Mouse (Mus musculus): ENCODE measurements around the gene Zswim4. TPM values are rescaled to one million over a fixed set of nuclear protein-coding genes. Genes with fewer than 3 reads are reported as not detected.

Zswim4 gene
- polyA plus RNA-seq, 1 experiment: 0.44 TPM

DNA sequence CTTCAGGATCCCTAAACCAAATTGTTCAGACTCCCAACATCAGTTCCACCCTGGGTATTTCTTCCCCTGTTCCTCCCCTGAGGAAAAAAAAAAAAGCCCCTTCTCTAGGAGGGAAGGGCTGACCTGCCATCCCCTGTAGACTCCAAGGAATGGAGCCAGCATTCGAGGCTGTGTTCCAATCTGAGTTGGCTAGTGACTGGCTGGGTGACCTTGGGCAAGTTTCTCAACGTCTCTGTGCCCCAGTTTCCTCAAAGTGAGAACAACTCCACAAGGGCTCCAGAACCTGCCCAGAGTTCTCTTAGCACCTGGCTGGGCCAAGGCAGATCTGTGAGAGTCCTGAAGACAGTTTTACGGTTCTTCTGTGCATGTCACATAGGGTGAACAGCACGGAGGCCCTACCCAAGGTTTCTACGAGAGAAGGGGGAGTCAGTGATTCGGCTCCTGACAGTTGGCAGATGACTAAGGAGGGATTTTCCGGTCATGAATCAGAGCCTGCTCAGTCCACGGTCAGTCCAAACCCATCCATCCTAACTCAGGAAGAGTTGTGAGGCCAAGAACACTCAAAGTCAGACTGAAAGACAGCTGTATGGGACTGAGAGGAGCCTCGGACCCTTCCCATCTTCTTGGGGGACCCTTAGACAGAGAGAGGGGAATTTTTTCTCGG, 977 bp downstream of the Zswim4 start:
- Histone ChIP-seq H3K4me3 (replicated peaks) (peak overlapping the region; percentile 80), H3K27me3 (ENCODE audit: control insufficient read depth) (no peaks in the 10 kb centered on the region), H3K4me1 (ENCODE audit: control insufficient read depth) (peaks cover 27% of the 10 kb centered on the region), H3K36me3 (ENCODE audit: control insufficient read depth) (no peaks in the 10 kb centered on the region; the same call in 1 of the 2 replicates), H3K9me3 (ENCODE audit: control insufficient read depth, low read length) (no peaks in the 10 kb centered on the region)
- TF ChIP-seq GATA1 (IDR thresholded peaks at IDR 0.05; ENCODE audit: low read length) (no peak), TAL1 (IDR thresholded peaks at IDR 0.05; ENCODE audit: low read length) (no peak)

DNA sequence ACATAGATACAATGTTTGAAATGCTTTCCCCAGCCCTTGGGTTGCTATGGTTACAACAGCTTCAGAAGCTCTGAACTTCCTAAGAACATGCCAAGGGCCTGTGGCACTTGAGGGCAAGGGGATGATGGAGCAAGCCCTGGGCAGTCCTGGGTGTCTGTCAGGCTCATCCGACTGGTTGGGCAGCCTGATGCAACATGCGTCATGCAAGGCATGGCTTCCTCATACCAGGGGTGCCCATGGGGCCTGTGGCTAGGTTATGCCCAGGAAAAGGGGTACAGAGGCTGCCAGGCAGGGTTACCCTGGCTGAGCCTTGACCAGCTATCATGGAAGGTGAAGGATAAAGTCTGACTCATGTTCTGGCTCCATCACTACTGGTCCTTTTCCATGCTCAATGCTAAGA, 3.8 kb downstream of the Zswim4 start:
- H3K4me3 ChIP-seq (replicated peaks): no peak overlapping the region
- H3K36me3 ChIP-seq (ENCODE audit: control insufficient read depth): peaks cover 13% of the 10 kb centered on the region
- H3K27me3 ChIP-seq (ENCODE audit: control insufficient read depth): no peaks in the 10 kb centered on the region
- peaks cover 25% of the 10 kb centered on the region for H3K4me1 ChIP-seq (ENCODE audit: control insufficient read depth)
- TF ChIP-seq TAL1 (IDR thresholded peaks at IDR 0.05; ENCODE audit: low read length): no peak
- no peak for TF ChIP-seq GATA1 (IDR thresholded peaks at IDR 0.05; ENCODE audit: low read length)
- H3K9me3 ChIP-seq (ENCODE audit: control insufficient read depth, low read length): no peaks in the 10 kb centered on the region

DNA sequence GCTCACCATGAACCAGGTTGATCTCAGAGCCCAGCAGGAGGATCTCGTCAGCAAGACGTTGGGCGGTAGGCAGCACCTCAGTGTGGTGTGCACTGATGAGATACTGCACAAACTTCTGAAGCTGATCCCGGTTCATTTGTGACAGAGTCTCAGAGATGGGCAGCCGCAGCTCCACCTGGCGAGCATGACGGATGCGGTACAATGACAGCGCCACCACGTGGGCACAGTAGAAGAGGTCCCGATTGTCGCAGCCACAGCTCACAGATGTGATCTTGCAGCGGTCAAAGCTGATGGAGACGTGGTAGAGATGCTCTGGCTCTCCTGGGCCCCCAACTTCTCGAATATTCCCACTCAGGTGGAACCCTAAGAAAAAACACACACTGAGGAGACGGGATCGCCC, 6.1 kb downstream of the Zswim4 start:
- H3K27me3 ChIP-seq (ENCODE audit: control insufficient read depth): no peaks in the 10 kb centered on the region
- H3K4me1 ChIP-seq (ENCODE audit: control insufficient read depth): peaks cover 6% of the 10 kb centered on the region
- H3K36me3 ChIP-seq (ENCODE audit: control insufficient read depth): peaks cover 23% of the 10 kb centered on the region
- no peak for TF ChIP-seq TAL1 (IDR thresholded peaks at IDR 0.05; ENCODE audit: low read length)
- TF ChIP-seq GATA1 (IDR thresholded peaks at IDR 0.05; ENCODE audit: low read length): no peak
- no peaks in the 10 kb centered on the region for H3K9me3 ChIP-seq (ENCODE audit: control insufficient read depth, low read length)
- H3K4me3 ChIP-seq (replicated peaks): no peak overlapping the region

- no peak for TF ChIP-seq GATA1 (IDR thresholded peaks at IDR 0.05; ENCODE audit: low read length)
- TF ChIP-seq TAL1 (IDR thresholded peaks at IDR 0.05; ENCODE audit: low read length): no peak
- Histone ChIP-seq H3K4me3 (replicated peaks) (no peak overlapping the region), H3K4me1 (ENCODE audit: control insufficient read depth) (peaks cover 13% of the 10 kb centered on the region), H3K9me3 (ENCODE audit: control insufficient read depth, low read length) (no peaks in the 10 kb centered on the region), H3K27me3 (ENCODE audit: control insufficient read depth) (no peaks in the 10 kb centered on the region), H3K36me3 (ENCODE audit: control insufficient read depth) (peaks cover 38% of the 10 kb centered on the region)
Measured at GRCm38 (mm10) chr8:84223322-84224029, 13.4 kb downstream of the Zswim4 start.

- no peak overlapping the region for H3K4me3 ChIP-seq (replicated peaks)
- peaks cover 39% of the 10 kb centered on the region for H3K36me3 ChIP-seq (ENCODE audit: control insufficient read depth)
- no peaks in the 10 kb centered on the region for H3K27me3 ChIP-seq (ENCODE audit: control insufficient read depth)
- H3K9me3 ChIP-seq (ENCODE audit: control insufficient read depth, low read length): no peaks in the 10 kb centered on the region
- peaks cover 13% of the 10 kb centered on the region for H3K4me1 ChIP-seq (ENCODE audit: control insufficient read depth)
- TF ChIP-seq TAL1 (IDR thresholded peaks at IDR 0.05; ENCODE audit: low read length): no peak
- TF ChIP-seq GATA1 (IDR thresholded peaks at IDR 0.05; ENCODE audit: low read length): no peak
Measured at GRCm38 (mm10) chr8:84222566-84223165, 14.2 kb downstream of the Zswim4 start.

DNA sequence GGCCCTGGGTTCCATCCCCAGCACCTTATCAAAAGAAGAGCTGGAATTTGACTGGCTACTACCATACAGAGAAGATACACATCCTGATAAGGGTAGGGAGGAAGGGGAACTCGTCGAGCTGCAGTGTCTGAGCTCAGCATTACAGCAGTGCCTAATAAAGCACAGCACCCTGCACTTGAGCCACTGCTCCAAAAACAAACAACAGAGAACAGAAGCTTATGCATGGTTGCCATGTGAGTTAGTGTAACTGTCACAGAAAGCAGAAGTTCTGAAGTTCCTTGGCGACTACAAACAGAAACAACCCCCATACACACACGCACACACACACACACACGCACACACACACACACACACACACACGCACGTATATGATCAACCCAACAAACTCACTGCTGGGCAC, 16.8 kb downstream of the Zswim4 start:
- Histone ChIP-seq H3K4me3 (replicated peaks) (no peak overlapping the region), H3K4me1 (ENCODE audit: control insufficient read depth) (peaks cover 13% of the 10 kb centered on the region), H3K36me3 (ENCODE audit: control insufficient read depth) (peaks cover 35% of the 10 kb centered on the region), H3K9me3 (ENCODE audit: control insufficient read depth, low read length) (no peaks in the 10 kb centered on the region), H3K27me3 (ENCODE audit: control insufficient read depth) (no peaks in the 10 kb centered on the region)
- TF ChIP-seq GATA1 (IDR thresholded peaks at IDR 0.05; ENCODE audit: low read length) (no peak), TAL1 (IDR thresholded peaks at IDR 0.05; ENCODE audit: low read length) (no peak)

GRCm38 (mm10) chr8:84218143-84218542, 18.7 kb downstream of the Zswim4 start:
- Histone ChIP-seq H3K36me3 (ENCODE audit: control insufficient read depth) (peaks cover 32% of the 10 kb centered on the region), H3K4me3 (replicated peaks) (no peak overlapping the region), H3K9me3 (ENCODE audit: control insufficient read depth, low read length) (no peaks in the 10 kb centered on the region), H3K27me3 (ENCODE audit: control insufficient read depth) (no peaks in the 10 kb centered on the region), H3K4me1 (ENCODE audit: control insufficient read depth) (peaks cover 9% of the 10 kb centered on the region)
- TF ChIP-seq TAL1 (IDR thresholded peaks at IDR 0.05; ENCODE audit: low read length): no peak
- no peak for TF ChIP-seq GATA1 (IDR thresholded peaks at IDR 0.05; ENCODE audit: low read length)

DNA sequence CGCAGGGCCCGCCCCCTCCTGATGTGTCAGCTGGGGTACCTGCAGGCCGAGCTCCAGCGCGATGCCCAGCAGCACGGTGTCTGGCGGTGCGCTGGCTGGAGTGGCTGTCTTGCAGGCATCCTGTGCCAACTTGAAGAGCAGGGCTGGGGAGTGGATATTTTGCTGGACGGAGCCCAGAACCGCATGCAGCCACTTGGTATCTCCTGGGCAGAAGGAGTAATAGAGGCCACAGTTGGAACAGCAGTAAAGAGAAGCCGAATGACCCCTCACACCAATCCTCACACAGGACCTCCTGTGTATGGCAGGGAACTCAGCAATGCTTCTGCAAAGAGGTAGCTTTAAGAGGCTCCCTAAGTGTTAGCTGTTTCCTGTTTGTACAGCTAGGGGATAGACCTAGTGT, 19.6 kb downstream of the Zswim4 start:
- Histone ChIP-seq H3K4me1 (ENCODE audit: control insufficient read depth) (peaks cover 3% of the 10 kb centered on the region), H3K9me3 (ENCODE audit: control insufficient read depth, low read length) (no peaks in the 10 kb centered on the region), H3K4me3 (replicated peaks) (no peak overlapping the region), H3K27me3 (ENCODE audit: control insufficient read depth) (no peaks in the 10 kb centered on the region), H3K36me3 (ENCODE audit: control insufficient read depth) (peaks cover 31% of the 10 kb centered on the region)
- TF ChIP-seq TAL1 (IDR thresholded peaks at IDR 0.05; ENCODE audit: low read length) (no peak), GATA1 (IDR thresholded peaks at IDR 0.05; ENCODE audit: low read length) (no peak)

- TF ChIP-seq TAL1 (IDR thresholded peaks at IDR 0.05; ENCODE audit: low read length) (no peak), GATA1 (IDR thresholded peaks at IDR 0.05; ENCODE audit: low read length) (no peak)
- H3K36me3 ChIP-seq (ENCODE audit: control insufficient read depth): peaks cover 34% of the 10 kb centered on the region
Measured at GRCm38 (mm10) chr8:84213277-84213676, 23.6 kb downstream of the Zswim4 start.

More at GRCm38 (mm10) chr8:84213277-84213676, 23.6 kb downstream of the Zswim4 start:
- Histone ChIP-seq H3K4me3 (replicated peaks) (no peak overlapping the region), H3K9me3 (ENCODE audit: control insufficient read depth, low read length) (no peaks in the 10 kb centered on the region), H3K27me3 (ENCODE audit: control insufficient read depth) (no peaks in the 10 kb centered on the region), H3K4me1 (ENCODE audit: control insufficient read depth) (peaks cover 5% of the 10 kb centered on the region)

Measured in erythroblast, embryonic 14.5 days (primary cell).